Mouse (Mus musculus): Measurements from ENCODE around the gene Arnt2.

DNA sequence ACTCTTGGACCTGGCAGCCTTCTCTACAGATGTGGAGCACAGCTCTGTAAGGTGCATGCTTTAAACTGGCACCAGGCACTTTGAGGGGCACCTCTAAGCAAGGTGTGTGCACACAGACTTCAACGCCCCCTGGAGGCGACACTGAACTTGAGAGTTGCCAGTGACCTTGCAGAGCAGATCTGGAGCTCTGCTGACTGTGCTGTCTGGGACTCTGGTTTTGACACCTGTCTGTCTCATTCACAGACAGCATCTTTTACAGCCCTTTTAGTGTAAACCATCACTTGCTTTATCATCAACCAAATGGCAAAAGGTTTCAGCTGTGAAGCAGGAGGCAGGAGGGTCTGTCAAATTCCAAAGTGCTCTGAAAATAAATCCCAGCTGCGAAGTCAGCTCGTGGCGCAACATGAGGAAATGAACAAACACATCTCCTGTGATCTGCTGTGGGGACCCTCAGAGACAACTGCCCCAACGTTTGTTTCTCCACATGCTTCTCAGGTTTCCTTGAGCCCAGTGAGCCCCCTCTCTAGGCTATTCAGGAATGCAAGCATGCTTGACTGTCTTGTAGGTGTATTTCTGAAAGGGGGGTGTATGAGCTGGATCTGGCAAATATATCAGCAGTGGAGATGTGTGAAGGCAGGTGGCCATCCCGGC lies 94.5 kb downstream of the Arnt2 start:
- TF ChIP-seq CTCF (IDR thresholded peaks at IDR 0.05; ENCODE audit: borderline replicate concordance, insufficient read depth, low read depth, low read length) (no peak), POLR2A (IDR thresholded peaks at IDR 0.05; ENCODE audit: borderline replicate concordance, insufficient read depth, low read length) (no peak)
